Mouse (Mus musculus): ENCODE data around the gene Msl1. TPM values are rescaled to one million over a fixed set of nuclear protein-coding genes. Genes with fewer than 3 reads are reported as not detected.
A peak's percentile ranks its signal among the peaks of the same experiment; 100 is the strongest.

The Msl1 gene
- total RNA-seq (2021), result 109 and 113 TPM in 2 replicates
- long read RNA-seq, full-length matches to known transcripts, result 20 of 36 reads
- long read RNA-seq, partial matches to known transcripts, result 15 of 36 reads
- long read RNA-seq, other reads (novel, unspliced or antisense), result 1 of 36 reads

DNA sequence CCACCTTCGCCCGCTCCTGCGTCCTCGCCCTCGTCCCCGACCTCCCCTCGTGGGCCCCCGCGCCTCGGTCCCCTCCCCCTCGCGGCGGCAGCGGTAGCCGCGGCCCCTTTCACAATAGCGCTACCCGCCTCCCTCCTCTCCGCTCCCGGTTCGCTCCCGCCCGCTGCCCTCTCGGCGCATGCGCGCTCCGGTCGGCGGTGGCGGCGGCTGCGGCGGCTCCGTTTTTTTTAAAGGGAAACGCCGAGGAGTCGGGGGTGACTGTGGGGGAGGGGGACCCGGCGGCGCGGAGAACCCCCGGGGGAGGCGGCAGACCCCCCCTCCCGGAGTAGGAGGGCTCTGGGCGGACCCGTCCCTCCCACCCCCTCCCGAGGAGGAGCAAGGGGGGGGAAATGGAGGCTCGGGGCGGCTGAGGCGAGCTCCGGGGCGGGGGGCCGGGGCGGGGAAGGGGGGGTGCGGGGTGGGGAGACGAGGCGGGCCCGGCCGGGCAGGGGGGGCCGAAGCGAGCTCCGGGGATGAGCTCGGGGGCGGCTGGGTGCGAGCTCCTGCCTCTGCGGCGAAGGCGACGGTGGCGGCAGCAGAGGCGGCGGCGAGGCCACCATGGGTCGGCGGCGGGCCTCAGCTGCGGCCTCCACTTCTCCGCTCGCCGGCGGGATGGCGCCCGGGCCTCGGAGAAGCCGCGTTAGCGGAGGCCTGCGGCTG is at the start of gene Msl1:
Gene Msl1 (plus strand): TSS at position 502 of the 699 bp plus-strand sequence.
- peak; percentile 92 for DNase-seq

GRCm38 (mm10) chr11:98745932-98746853 is 49.1 kb upstream of the Msl1 start:
- no peak for DNase-seq

DNA sequence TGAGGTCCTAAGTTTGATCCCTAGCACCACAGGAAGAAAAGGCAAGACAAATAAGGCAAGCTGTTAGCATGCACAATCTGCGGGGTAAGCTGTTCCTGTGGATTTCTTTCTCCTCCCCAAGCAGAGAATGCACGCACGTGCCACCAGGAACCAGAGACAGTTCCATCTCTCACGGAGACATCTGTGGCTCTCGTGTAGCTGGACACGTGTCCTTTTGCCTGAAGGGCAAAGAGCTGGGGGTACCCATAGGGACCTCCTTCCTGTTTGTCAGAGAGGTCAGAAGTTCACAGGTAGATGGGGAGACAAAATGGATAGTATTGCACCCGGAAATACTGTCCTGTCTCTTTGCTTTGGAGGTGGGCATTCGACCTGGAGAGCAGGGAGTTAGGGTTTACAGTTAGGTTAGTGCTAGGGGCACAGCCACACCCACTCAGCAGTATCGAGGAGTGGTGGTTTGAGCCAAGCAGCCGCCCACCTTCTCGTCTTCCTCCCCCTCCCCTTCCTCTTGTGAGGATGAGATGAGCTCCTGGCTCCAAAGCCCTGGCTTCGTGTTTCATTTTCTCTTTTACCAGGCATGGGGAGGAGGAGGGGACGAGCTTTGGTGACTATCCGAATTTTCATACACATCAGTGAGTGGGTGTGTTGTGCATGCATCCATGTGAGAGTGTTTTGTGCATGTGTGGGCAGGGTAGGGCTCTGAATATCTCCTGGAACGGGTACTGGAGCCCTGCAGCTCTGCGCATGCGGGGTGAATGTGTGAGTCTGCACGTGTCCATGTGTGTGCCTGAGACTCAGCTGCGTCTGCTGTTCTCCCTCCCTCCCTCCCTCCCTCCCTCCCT is 48.2 kb upstream of the Msl1 start:
- peak; percentile 86 for DNase-seq

DNA sequence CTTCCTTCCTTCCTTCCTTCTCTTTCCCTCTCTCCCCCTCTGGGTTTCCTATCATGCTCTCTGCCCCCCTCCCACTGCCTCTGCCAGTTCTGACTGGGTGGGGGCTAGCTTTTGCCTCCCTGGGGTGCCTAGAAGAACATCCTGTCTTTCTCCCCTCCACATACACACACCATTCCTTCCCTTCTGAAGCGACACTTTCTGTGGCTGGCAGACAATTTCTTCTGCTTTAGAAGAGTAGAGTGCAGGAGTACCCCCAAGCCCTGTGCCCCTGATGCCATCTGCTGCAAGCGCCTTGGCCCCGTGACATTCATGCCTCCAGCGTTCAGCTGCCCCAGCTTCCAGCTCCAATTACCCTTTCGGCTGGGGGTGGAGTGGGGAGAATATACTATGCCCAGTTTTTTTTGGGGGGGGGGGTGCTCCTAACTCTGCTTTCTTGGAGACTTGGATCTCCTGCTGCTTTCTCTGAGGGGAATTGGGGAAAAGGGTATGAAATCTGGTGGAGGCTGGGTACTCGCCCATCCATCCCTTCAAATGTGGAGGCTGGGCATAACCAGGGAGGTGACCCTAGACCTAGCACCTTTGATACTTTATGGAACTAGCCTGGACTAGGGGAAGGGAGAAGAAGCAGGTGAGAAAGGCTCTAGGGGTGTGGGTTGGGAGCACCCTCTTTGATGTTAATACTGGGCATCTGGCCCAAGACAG is 47.4 kb upstream of the Msl1 start:
- DNase-seq, result no peak

DNA sequence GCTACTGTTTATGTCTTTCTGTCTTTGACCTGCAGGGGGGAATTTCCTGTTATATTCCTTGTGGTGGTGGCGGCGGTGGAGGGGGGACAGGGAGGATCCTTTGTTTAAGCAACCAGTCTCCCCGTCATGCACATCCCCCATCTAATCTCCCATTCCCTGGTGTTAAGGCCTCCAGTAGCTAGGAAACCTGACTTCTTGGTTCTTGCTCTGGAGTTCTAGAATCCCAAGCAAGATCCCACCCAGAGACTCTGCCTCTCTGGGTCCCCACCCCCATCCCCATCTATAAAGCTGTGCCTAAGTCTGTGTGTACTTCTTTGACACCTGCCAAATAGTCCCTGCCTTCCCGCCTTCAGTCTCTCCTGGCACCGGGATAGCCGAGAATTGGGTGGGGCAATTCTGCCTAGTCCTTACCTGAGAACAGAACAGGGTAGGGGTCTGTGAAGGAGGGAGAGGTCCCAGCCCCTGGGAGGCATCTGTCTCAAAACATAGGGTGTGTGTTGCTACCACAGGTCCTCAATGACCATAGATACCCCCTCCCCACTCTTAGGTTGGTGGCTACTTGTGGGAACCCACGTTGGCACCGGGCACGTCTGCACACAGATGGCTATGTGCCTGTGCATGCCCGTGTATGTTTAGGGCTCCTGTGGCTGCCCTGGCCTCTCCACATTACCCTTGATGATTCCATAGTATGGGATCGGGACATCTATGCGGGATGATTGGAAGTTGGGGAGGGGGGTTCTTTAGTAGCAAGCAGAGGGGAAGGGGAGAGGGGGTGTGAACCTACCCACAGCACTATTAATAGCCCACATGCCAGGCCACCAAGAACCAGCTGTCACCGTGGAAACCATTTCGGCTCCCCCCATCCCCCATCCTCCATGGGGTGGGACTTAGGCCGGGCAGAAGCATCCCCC is 46.6 kb upstream of the Msl1 start:
- no peak for DNase-seq

DNA sequence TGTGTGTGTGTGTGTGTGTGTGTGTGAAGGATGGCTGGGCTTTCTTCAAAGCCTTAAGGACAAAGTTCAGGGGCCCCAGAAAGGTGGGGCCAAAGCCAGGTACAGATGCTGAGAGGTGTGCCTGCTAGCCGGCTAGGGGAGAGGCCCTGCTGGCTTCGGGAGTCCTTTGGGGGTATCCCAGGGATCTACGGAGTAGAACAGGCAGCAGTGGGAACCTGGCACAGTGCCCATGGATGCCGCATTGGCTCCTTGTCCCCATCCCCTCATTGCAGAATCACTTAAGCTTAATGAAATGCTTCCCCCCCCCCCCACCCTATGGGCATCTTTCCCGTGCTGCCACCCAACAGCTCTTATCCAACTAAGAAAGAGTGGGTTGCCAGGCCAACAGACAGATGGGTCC is 45.6 kb upstream of the Msl1 start:
- DNase-seq, result no peak

DNA sequence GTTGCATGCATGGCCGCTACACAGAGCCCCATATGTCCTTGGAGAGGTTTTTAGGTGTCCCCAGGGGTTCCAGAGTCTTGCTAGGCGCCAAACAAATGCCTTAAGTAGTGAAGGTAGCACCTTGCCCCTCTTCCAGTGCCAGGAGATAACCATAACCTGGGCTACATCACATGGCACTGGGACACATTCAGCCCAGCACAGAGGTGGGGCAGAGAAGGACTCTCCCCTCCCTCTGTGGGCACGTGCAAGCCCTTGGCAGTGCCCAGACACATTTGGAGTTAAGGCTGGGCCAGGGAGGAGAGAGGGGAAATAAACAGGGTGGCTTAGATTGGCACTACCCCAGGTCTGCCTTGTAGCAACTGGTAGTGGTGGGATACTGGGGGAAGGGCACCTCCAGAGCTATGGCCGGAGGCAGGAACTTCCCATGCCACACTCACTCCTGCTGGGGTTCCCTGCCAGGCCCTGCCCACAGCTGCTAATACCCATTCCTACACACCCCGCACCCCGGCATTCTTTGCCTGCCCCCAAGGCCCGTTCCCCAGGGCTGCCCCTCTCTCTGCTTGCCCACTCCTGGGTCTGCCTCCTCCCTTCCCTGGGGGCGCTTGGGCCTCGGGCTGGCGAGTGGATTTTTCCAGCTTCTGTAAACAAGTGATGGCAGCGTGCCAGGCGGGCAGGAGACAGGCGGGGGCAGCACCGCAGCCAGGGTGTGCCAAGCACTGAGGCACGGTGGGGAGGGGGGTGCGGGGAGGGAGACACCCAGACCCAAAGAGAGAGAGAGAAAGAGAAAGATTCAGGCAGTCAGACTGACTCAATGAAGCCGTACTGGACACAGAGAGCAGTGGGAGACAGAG is 44.7 kb upstream of the Msl1 start:
- DNase-seq, result peak; percentile 84

DNA sequence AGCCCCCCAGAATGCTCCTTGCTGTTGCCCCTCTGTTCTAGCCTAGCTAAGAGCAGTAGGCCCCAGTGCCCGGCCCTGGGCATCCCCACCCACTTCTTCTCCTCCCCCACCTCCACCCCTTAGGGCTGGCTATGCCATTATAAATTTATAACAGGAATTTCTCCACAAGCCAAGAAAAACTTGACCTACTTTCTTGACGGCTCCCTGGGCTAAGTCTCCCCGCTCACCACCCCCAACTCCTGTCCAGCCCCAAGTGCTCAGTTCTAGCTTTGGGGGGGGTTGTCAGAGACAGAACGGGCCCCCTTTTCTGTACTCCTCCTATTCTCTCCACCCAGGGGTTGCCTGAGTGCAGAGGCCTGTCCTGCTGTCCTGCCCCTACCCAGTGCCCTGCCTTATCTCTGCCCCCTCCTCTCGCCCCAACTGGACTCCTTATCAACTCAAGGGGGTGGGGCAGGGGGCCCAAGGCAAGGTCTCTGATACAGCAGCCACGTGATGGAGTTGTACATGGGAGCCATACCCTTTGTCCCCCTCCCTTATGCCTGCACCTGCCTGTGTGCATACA is 44.0 kb upstream of the Msl1 start:
- DNase-seq, result no peak

GRCm38 (mm10) chr11:98752562-98753140 is 42.7 kb upstream of the Msl1 start:
- no peak for DNase-seq

GRCm38 (mm10) chr11:98753264-98753663 is 42.1 kb upstream of the Msl1 start:
- DNase-seq, result no peak

DNA sequence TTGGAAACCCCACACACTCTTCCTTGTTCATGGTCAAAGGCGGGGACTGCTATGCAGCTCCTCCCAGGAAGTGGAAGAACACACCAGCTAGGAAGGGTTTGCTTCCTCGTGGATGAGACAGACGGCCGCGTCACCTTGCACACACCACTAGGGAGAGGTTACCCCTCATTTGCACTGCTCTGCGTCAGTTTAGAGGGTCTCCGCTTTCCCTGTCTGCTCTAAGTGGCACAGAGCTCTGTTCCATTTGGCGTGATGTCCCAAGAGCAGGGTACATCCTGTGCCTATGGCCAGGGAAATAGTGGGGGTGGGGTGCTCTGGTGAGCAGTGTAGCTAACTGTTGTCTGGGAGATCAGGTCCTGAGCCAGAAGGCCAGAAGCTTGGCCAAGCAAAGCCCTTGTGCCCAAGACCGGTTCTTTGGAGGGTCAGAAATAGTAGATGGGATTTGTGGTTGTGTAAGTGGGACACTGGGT is 41.1 kb upstream of the Msl1 start:
- DNase-seq, result no peak

DNA sequence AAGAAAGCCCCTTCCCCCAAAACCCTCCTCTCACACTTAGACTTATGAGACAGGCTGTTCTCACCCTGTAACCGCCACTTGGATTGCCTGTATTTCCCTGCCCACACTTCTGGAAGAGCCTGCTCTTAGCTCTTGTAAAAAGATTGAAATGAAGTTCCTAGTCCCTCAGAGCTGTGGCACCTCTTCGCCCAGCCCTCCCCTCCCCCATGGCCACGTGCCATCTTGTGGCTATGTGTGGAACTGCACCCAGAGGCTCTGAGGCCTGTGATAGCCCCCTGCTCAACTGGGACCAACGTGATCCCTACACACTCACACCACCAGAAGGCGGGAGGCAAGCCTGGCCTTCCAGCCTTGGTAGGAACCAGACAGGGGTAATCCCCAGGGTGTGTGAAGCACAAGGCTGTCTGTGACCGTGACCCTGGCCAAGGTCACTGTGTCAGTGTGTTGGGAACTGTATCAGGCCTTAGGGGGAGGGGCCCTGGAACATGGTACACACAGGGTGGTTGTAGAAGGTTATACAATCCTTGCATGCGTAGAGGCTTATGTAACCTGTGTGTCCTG is 40.6 kb upstream of the Msl1 start:
- DNase-seq, result peak; percentile 77

- DNase-seq, result no peak
Observed at GRCm38 (mm10) chr11:98755726-98756380, 39.5 kb upstream of the Msl1 start.

DNA sequence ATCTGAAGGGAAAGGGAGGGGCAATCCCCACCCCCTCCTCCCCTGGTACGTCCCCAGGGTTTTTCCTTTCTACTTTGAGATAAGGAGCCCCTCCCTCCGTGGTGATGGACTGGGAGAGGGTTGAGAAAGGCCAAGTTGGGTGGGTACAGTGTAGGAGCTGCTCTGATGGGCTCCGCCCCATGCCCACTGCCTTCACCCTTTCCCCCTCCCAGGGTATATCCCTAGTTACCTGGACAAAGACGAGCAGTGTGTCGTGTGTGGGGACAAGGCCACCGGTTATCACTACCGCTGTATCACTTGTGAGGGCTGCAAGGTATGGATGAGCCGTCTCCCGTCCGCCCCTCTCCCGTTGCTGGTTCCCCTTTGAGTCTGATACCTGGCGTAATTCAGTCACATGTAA is 38.6 kb upstream of the Msl1 start:
- DNase-seq, result no peak

GRCm38 (mm10) chr11:98761939-98762338 is 33.4 kb upstream of the Msl1 start:
- DNase-seq, result no peak

- DNase-seq, result no peak
Observed at GRCm38 (mm10) chr11:98762756-98763501, 32.4 kb upstream of the Msl1 start.

DNA sequence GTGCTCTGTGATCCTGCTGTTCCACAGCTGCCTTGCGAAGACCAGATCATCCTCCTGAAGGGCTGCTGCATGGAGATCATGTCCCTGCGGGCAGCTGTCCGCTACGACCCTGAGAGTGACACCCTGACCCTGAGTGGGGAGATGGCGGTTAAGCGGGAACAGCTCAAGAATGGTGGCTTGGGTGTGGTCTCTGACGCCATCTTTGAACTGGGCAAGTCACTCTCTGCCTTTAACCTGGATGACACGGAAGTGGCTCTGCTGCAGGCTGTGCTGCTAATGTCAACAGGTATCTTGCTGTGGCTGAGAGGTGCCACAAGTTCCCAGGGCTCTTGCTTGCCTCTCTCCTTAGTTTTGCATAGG is 31.8 kb upstream of the Msl1 start:
- DNase-seq, result no peak

Measured in adrenal gland, postnatal 25 days (tissue).